Mouse (Mus musculus): ENCODE data around the gene Asic4. TPM values are rescaled to one million over a fixed set of nuclear protein-coding genes. Genes with fewer than 3 reads are reported as not detected.

Asic4 gene
- polyA plus RNA-seq, 1 experiment = not detected

GRCm38 (mm10) chr1:75457710-75458024 lies 7.4 kb downstream of the Asic4 start:
- 13% methylated on average over 10 of the region's 10 CpGs for WGBS
- Histone ChIP-seq H3K4me3 (ENCODE audit: insufficient read depth, low read depth, low read length) (no peak overlapping the region), H3K4me1 (ENCODE audit: control insufficient read depth, insufficient read depth, low read length) (peaks cover 57% of the 10 kb centered on the region), H3K27ac (ENCODE audit: insufficient read depth, low read depth, low read length) (no peak overlapping the region)
- TF ChIP-seq CTCF (IDR thresholded peaks at IDR 0.05; ENCODE audit: insufficient read depth, low read depth, low read length) (no peak), POLR2A (IDR thresholded peaks at IDR 0.05; ENCODE audit: insufficient read depth, low read depth, low read length) (no peak)

GRCm38 (mm10) chr1:75458025-75458788 lies 8.0 kb downstream of the Asic4 start:
- WGBS = 10% methylated on average over 42 of the region's 42 CpGs
- peaks cover 54% of the 10 kb centered on the region for H3K4me1 ChIP-seq (ENCODE audit: control insufficient read depth, insufficient read depth, low read length)
- TF ChIP-seq POLR2A (IDR thresholded peaks at IDR 0.05; ENCODE audit: insufficient read depth, low read depth, low read length) = no peak
- peak overlapping the region; percentile 20 for H3K4me3 ChIP-seq (ENCODE audit: insufficient read depth, low read depth, low read length)
- H3K27ac ChIP-seq (ENCODE audit: insufficient read depth, low read depth, low read length) = peak overlapping the region; percentile 33; the same call in 1 of the 2 replicates

GRCm38 (mm10) chr1:75458789-75459684 lies 8.8 kb downstream of the Asic4 start:
- 13% methylated on average over 23 of the region's 23 CpGs for WGBS
- TF ChIP-seq POLR2A (IDR thresholded peaks at IDR 0.05; ENCODE audit: insufficient read depth, low read depth, low read length) (no peak), CTCF (IDR thresholded peaks at IDR 0.05; ENCODE audit: insufficient read depth, low read depth, low read length) (no peak)
- peaks cover 48% of the 10 kb centered on the region for H3K4me1 ChIP-seq (ENCODE audit: control insufficient read depth, insufficient read depth, low read length)
- peak overlapping the region; percentile 20 for H3K4me3 ChIP-seq (ENCODE audit: insufficient read depth, low read depth, low read length)
- H3K27ac ChIP-seq (ENCODE audit: insufficient read depth, low read depth, low read length) = no peak overlapping the region

- Histone ChIP-seq H3K4me1 (ENCODE audit: control insufficient read depth, insufficient read depth, low read length) (peaks cover 39% of the 10 kb centered on the region), H3K27ac (ENCODE audit: insufficient read depth, low read depth, low read length) (no peak overlapping the region), H3K4me3 (ENCODE audit: insufficient read depth, low read depth, low read length) (no peak overlapping the region)
- no peak for TF ChIP-seq CTCF (IDR thresholded peaks at IDR 0.05; ENCODE audit: insufficient read depth, low read depth, low read length)
- TF ChIP-seq POLR2A (IDR thresholded peaks at IDR 0.05; ENCODE audit: insufficient read depth, low read depth, low read length) = no peak
- WGBS = 48% methylated on average over 7 of the region's 7 CpGs
Observed at GRCm38 (mm10) chr1:75460297-75460696, 10.1 kb downstream of the Asic4 start.

GRCm38 (mm10) chr1:75462636-75463035 lies 12.4 kb downstream of the Asic4 start:
- no peak for TF ChIP-seq POLR2A (IDR thresholded peaks at IDR 0.05; ENCODE audit: insufficient read depth, low read depth, low read length)
- no peak for TF ChIP-seq CTCF (IDR thresholded peaks at IDR 0.05; ENCODE audit: insufficient read depth, low read depth, low read length)
- WGBS = 91% methylated on average over 1 of the region's 1 CpGs
- no peak overlapping the region for H3K4me3 ChIP-seq (ENCODE audit: insufficient read depth, low read depth, low read length)
- peaks cover 22% of the 10 kb centered on the region for H3K4me1 ChIP-seq (ENCODE audit: control insufficient read depth, insufficient read depth, low read length)
- H3K27ac ChIP-seq (ENCODE audit: insufficient read depth, low read depth, low read length) = no peak overlapping the region

GRCm38 (mm10) chr1:75463652-75464204 lies 13.5 kb downstream of the Asic4 start:
- peaks cover 14% of the 10 kb centered on the region for H3K4me1 ChIP-seq (ENCODE audit: control insufficient read depth, insufficient read depth, low read length)
- H3K27ac ChIP-seq (ENCODE audit: insufficient read depth, low read depth, low read length) = no peak overlapping the region
- WGBS = 91% methylated on average over 5 of the region's 5 CpGs
- no peak for TF ChIP-seq CTCF (IDR thresholded peaks at IDR 0.05; ENCODE audit: insufficient read depth, low read depth, low read length)
- no peak for TF ChIP-seq POLR2A (IDR thresholded peaks at IDR 0.05; ENCODE audit: insufficient read depth, low read depth, low read length)
- H3K4me3 ChIP-seq (ENCODE audit: insufficient read depth, low read depth, low read length) = no peak overlapping the region

- TF ChIP-seq CTCF (IDR thresholded peaks at IDR 0.05; ENCODE audit: insufficient read depth, low read depth, low read length) (peak; percentile 97), POLR2A (IDR thresholded peaks at IDR 0.05; ENCODE audit: insufficient read depth, low read depth, low read length) (no peak)
- H3K27ac ChIP-seq (ENCODE audit: insufficient read depth, low read depth, low read length) = no peak overlapping the region
- 8% methylated on average over 14 of the region's 14 CpGs for WGBS
- H3K4me3 ChIP-seq (ENCODE audit: insufficient read depth, low read depth, low read length) = no peak overlapping the region
- peaks cover 7% of the 10 kb centered on the region for H3K4me1 ChIP-seq (ENCODE audit: control insufficient read depth, insufficient read depth, low read length)
Observed at GRCm38 (mm10) chr1:75467215-75467927, 17.1 kb downstream of the Asic4 start.

GRCm38 (mm10) chr1:75469287-75469825 lies 19.1 kb downstream of the Asic4 start:
- 81% methylated on average over 17 of the region's 17 CpGs for WGBS
- TF ChIP-seq CTCF (IDR thresholded peaks at IDR 0.05; ENCODE audit: insufficient read depth, low read depth, low read length) (no peak), POLR2A (IDR thresholded peaks at IDR 0.05; ENCODE audit: insufficient read depth, low read depth, low read length) (no peak)
- Histone ChIP-seq H3K4me3 (ENCODE audit: insufficient read depth, low read depth, low read length) (no peak overlapping the region), H3K4me1 (ENCODE audit: control insufficient read depth, insufficient read depth, low read length) (peaks cover 10% of the 10 kb centered on the region), H3K27ac (ENCODE audit: insufficient read depth, low read depth, low read length) (no peak overlapping the region)
